Mouse (Mus musculus) thymus, adult 2 months (tissue): Measurements from ENCODE around the gene Sphkap.

ENCODE experiments used
- CTCF ChIP-seq: fragments of 200-500 bp; IDR thresholded peaks from 2 replicates; pipeline ENCODE4 v1.5.1; 2012; ENCODE audit warnings: mild to moderate bottlenecking, control low read depth, low read length, moderate library complexity, borderline replicate concordance; ENCODE audit not compliant: control insufficient read depth, poor library complexity, insufficient read depth; ENCODE audit errors: extremely low read depth
- POLR2A ChIP-seq: fragments of 200-500 bp; IDR thresholded peaks from 2 replicates; pipeline ENCODE4 v1.6.1; 2012; ENCODE audit warnings: mild to moderate bottlenecking, low read length, control low read depth, moderate library complexity; ENCODE audit not compliant: control insufficient read depth, poor library complexity, insufficient read depth; ENCODE audit errors: extremely low read depth

- TF ChIP-seq CTCF (no peak), POLR2A (no peak)
These were observed 91.1 kb downstream of the Sphkap start for GRCm38 (mm10) chr1:83316917-83317316.
